15 mouse cellular contexts compared by ENCODE assay signal in genomic region chr3:34377329-34377728, GRCm38 (mm10).
DNase-seq lines count a peak whose midpoint lies in the region; ATAC-seq lines count a peak whose summit lies in the region.
"Had no signal": no experiment of that assay in that cellular context is flagged by ENCODE, and none has a peak within 500 bp of the region (broad histone marks: within the 10 kb centered on the region; RNA-seq: fewer than 3 reads in every experiment).

No protein-coding gene starts in this region.

- no peaks in the 10 kb centered on the region for H3K27me3 ChIP-seq in forebrain, embryonic 10.5 days (ENCODE audit: poor library complexity, severe bottlenecking)
- no peaks in the 10 kb centered on the region for H3K27me3 ChIP-seq in hindbrain, embryonic 10.5 days (ENCODE audit: insufficient read depth, poor library complexity, severe bottlenecking)
- no peaks in the 10 kb centered on the region for H3K27me3 ChIP-seq in midbrain, embryonic 13.5 days
- no peaks in the 10 kb centered on the region for H3K27me3 ChIP-seq in limb, embryonic 10.5 days (ENCODE audit: low read depth, poor library complexity, severe bottlenecking)
- H3K27me3 ChIP-seq: CH12.LX had no signal

- no peaks in the 10 kb centered on the region for H3K9me3 ChIP-seq in forebrain, embryonic 10.5 days
- no peaks in the 10 kb centered on the region for H3K9me3 ChIP-seq in hindbrain, embryonic 10.5 days
- H3K9me3 ChIP-seq in midbrain, embryonic 13.5 days, result no peaks in the 10 kb centered on the region
- no peaks in the 10 kb centered on the region for H3K9me3 ChIP-seq in limb, embryonic 10.5 days (replicated peaks)

- no peaks in the 10 kb centered on the region for H3K36me3 ChIP-seq in forebrain, embryonic 10.5 days (replicated peaks)
- H3K36me3 ChIP-seq in hindbrain, embryonic 10.5 days, result no peaks in the 10 kb centered on the region
- H3K36me3 ChIP-seq in midbrain, embryonic 13.5 days, result no peaks in the 10 kb centered on the region
- no peaks in the 10 kb centered on the region for H3K36me3 ChIP-seq in limb, embryonic 10.5 days

- H3K4me2 ChIP-seq in midbrain, embryonic 13.5 days (replicated peaks), result peak overlapping the region; percentile 43

- 0 out of 2 replicates have a peak overlapping the region, but pooled peaks have one; percentile 24 for H3K9ac ChIP-seq in midbrain, embryonic 13.5 days (replicated peaks)

- DNase-seq in forebrain, embryonic 10.5 days (ENCODE audit: extremely low spot score, low spot score), result peak; percentile 30
- peak; percentile 9 for DNase-seq in hindbrain, embryonic 10.5 days (ENCODE audit: low spot score)
- DNase-seq in retina, postnatal 1 day, result peak; percentile 48
- no peak for DNase-seq in limb, embryonic 10.5 days (ENCODE audit: low spot score)
- DNase-seq in heart, adult 8-10 months (ENCODE audit: low spot score), result no peak
- DNase-seq in cerebellum, postnatal 4 days (ENCODE audit: low spot score in 2 of 2), result no peak
- DNase-seq: cerebellum, postnatal 36 days; heart, postnatal 4 days; kidney, adult 9 months; lung, postnatal 14 days; thymus, postnatal 4 days had no signal

- H3K27ac ChIP-seq in forebrain, embryonic 10.5 days, result peak overlapping the region; percentile 65; the same call in 1 of the 2 replicates
- H3K27ac ChIP-seq in hindbrain, embryonic 10.5 days, result peak overlapping the region; percentile 57; the same call in 1 of the 2 replicates
- H3K27ac ChIP-seq in midbrain, embryonic 13.5 days, result no peak overlapping the region
- no peak overlapping the region for H3K27ac ChIP-seq in limb, embryonic 10.5 days

- peak; percentile 43; the same call in 1 of the 2 replicates for ATAC-seq in midbrain, embryonic 13.5 days
- ATAC-seq: Patski had no signal

- WGBS in forebrain, embryonic 10.5 days, result 44% methylated on average over 12 of the region's 12 CpGs
- 46% methylated on average over 12 of the region's 12 CpGs for WGBS in hindbrain, embryonic 10.5 days
- 19% methylated on average over 12 of the region's 12 CpGs for WGBS in midbrain, embryonic 13.5 days
- WGBS in limb, embryonic 10.5 days, result 80% methylated on average over 12 of the region's 12 CpGs

- H3K4me3 ChIP-seq in forebrain, embryonic 10.5 days, result no peak overlapping the region
- H3K4me3 ChIP-seq in hindbrain, embryonic 10.5 days, result peak overlapping the region; percentile 24; the same call in 1 of the 2 replicates
- H3K4me3 ChIP-seq in midbrain, embryonic 13.5 days (replicated peaks), result 0 out of 2 replicates have a peak overlapping the region, but pooled peaks have one; percentile 12
- no peak overlapping the region for H3K4me3 ChIP-seq in limb, embryonic 10.5 days
- H3K4me3 ChIP-seq: myocyte had no signal

- H3K4me1 ChIP-seq in forebrain, embryonic 10.5 days, result peaks cover 35% of the 10 kb centered on the region
- H3K4me1 ChIP-seq in hindbrain, embryonic 10.5 days (replicated peaks), result peaks cover 18% of the 10 kb centered on the region
- H3K4me1 ChIP-seq in midbrain, embryonic 13.5 days (replicated peaks), result peaks cover 16% of the 10 kb centered on the region
- H3K4me1 ChIP-seq in limb, embryonic 10.5 days, result no peaks in the 10 kb centered on the region

Comparison
In these comparisons a context has a peak if more than half of its experiments do, and no peak if none do; other contexts are left out.
1. DNase-seq: peak in forebrain, embryonic 10.5 days (single experiment), hindbrain, embryonic 10.5 days (single experiment) and retina, postnatal 1 day (single experiment); none in limb, embryonic 10.5 days (single experiment), heart, adult 8-10 months (single experiment) and cerebellum, postnatal 4 days (0 of 2).
2. H3K27ac ChIP-seq: peak in forebrain, embryonic 10.5 days (single experiment) and hindbrain, embryonic 10.5 days (single experiment); none in midbrain, embryonic 13.5 days (single experiment) and limb, embryonic 10.5 days (single experiment).
3. H3K4me3 ChIP-seq: peak in hindbrain, embryonic 10.5 days (single experiment) and midbrain, embryonic 13.5 days (single experiment); none in forebrain, embryonic 10.5 days (single experiment) and limb, embryonic 10.5 days (single experiment).